Mouse (Mus musculus): ENCODE data around the gene Gm20388.

DNA sequence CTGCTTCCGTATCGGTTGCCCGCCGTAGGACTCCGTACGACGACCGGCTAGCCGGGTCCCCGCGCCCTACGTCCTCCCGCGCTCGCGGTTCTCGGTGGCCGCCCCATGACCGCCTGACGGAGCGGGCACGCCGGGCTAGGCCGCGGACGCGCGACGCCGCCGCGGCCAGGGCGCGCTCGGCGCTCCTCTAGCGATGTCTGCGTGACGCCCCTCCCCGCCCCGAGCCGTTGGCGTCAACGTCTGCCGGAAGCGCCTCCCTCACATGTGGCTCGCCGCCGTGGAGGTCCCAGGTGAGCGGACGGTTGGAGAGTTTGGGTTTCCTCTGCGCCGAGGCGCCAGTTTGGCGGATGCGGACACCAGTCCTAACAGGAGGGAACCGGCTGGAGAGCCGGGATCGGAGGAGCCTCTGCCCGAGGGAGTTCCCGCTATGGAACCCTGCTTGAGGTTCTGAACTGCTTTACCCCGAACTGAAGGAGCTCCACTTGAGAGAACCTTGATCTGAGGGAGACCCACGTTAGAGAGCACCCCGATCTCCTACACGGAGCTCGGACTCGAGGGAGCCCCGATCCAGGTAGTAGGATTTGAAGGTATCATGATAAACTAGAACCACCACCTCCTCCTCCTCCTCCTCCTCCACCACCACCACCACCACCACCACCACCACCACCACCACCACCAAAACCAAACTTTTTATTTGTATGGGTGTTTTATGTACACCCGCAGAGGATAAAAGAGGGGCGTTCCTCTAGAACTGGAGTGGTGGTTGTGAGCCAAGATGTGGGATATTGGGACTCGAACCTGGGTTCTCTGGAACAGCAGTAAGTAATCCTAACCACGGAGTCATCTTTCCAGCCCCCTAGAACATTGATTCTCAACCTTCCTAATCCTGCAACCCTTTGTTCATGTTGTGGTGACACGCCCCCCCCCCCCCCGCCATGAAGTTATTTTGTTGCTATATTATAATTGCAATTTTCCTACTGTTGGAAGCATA lies 4110.9 kb downstream of the Gm20388 start, which contains the start of the genes Taf5l and Urb2:
- TF ChIP-seq POLR2A (IDR thresholded peaks at IDR 0.05; ENCODE audit: borderline replicate concordance, extremely low read depth, insufficient read depth, insufficient read length, poor library complexity, severe bottlenecking), result peak; percentile 84
- TF ChIP-seq CTCF (IDR thresholded peaks at IDR 0.05; ENCODE audit: borderline replicate concordance, extremely low read depth, insufficient read depth, insufficient read length), result no peak

All from brain, embryonic 14.5 days (tissue).